Mouse (Mus musculus): ENCODE results near the gene Ctbp2. TPM values are rescaled to one million over a fixed set of nuclear protein-coding genes. Genes with fewer than 3 reads are reported as not detected.

Gene Ctbp2
- polyA plus RNA-seq, 2 experiments, result 7.3 to 8.4 TPM

GRCm38 (mm10) chr7:133123244-133123998 is 733 bp downstream of the Ctbp2 start, which contains the start of gene Fgfr2:
Gene Fgfr2, minus strand, starts transcription at chr7:133123350.
- TF ChIP-seq CTCF (IDR thresholded peaks at IDR 0.05; ENCODE audit: low read depth) (no peak), EP300 (IDR thresholded peaks at IDR 0.05; ENCODE audit: low read depth) (no peak)

GRCm38 (mm10) chr7:133122379-133123243 is 1.5 kb downstream of the Ctbp2 start:
- Histone ChIP-seq H3K9ac (replicated peaks) (peak overlapping the region; percentile 62), H3K27me3 (ENCODE audit: control insufficient read depth, insufficient read depth, low read length) (peaks cover 28% of the 10 kb centered on the region), H3K9me3 (ENCODE audit: control insufficient read depth, low read length) (no peaks in the 10 kb centered on the region), H3K36me3 (replicated peaks; ENCODE audit: control insufficient read depth, insufficient read depth, low read depth) (no peaks in the 10 kb centered on the region), H3K4me3 (ENCODE audit: insufficient read depth in 1 of 2, low read depth in 2 of 2, low read length in 2 of 2) (peak overlapping the region; percentile 57 to 63), H3K4me1 (replicated peaks; ENCODE audit: control insufficient read depth in 2 of 2, insufficient read depth in 2 of 2, low read length in 1 of 2) (peaks cover 0 to 6% of the 10 kb centered on the region in 2 experiments; a peak in 1 of 4 replicates), H3K4me2 (ENCODE audit: low read depth) (peak overlapping the region; percentile 71), H3K27ac (no peak overlapping the region)
- TF ChIP-seq CTCF (IDR thresholded peaks at IDR 0.05; ENCODE audit: low read depth) (no peak), EP300 (IDR thresholded peaks at IDR 0.05; ENCODE audit: low read depth) (no peak)
- DNase-seq (ENCODE audit: low read depth in 3 of 3, low spot score in 3 of 3) (no peak), ATAC-seq (ENCODE audit: insufficient read depth) (no peak)
- WGBS (ENCODE audit: insufficient replicate concordance), result under 1% methylated on average over 73 of the region's 102 CpGs

More at GRCm38 (mm10) chr7:133123244-133123998, 733 bp downstream of the Ctbp2 start, which contains the start of gene Fgfr2:
- Histone ChIP-seq H3K27me3 (ENCODE audit: control insufficient read depth, insufficient read depth, low read length) (peaks cover 28% of the 10 kb centered on the region), H3K27ac (peak within 1 kb of the TSS; percentile 4), H3K36me3 (replicated peaks; ENCODE audit: control insufficient read depth, insufficient read depth, low read depth) (no peaks in the 10 kb centered on the region), H3K9ac (replicated peaks) (peak within 1 kb of the TSS; percentile 62), H3K4me1 (replicated peaks; ENCODE audit: control insufficient read depth in 2 of 2, insufficient read depth in 2 of 2, low read length in 1 of 2) (peaks cover 0 to 4% of the 10 kb centered on the region in 2 experiments; a peak in 1 of 4 replicates), H3K9me3 (ENCODE audit: control insufficient read depth, low read length) (no peaks in the 10 kb centered on the region), H3K4me3 (ENCODE audit: insufficient read depth in 1 of 2, low read depth in 2 of 2, low read length in 2 of 2) (peak within 1 kb of the TSS; percentile 57 to 63), H3K4me2 (ENCODE audit: low read depth) (peak within 1 kb of the TSS; percentile 71)
- ATAC-seq (ENCODE audit: insufficient read depth) (peak; percentile 54), DNase-seq (ENCODE audit: low read depth in 3 of 3, low spot score in 3 of 3) (no peak)
- WGBS (ENCODE audit: insufficient replicate concordance), result under 1% methylated on average over 44 of the region's 53 CpGs

GRCm38 (mm10) chr7:133121661-133122378 is 2.3 kb downstream of the Ctbp2 start:
- Histone ChIP-seq H3K36me3 (replicated peaks; ENCODE audit: control insufficient read depth, insufficient read depth, low read depth) (no peaks in the 10 kb centered on the region), H3K9ac (replicated peaks) (peak overlapping the region; percentile 62), H3K4me1 (replicated peaks; ENCODE audit: control insufficient read depth in 2 of 2, insufficient read depth in 2 of 2, low read length in 1 of 2) (peaks cover 0 to 6% of the 10 kb centered on the region in 2 experiments; a peak in 2 of 4 replicates), H3K4me3 (ENCODE audit: insufficient read depth in 1 of 2, low read depth in 2 of 2, low read length in 2 of 2) (peak overlapping the region; percentile 57 to 63), H3K27me3 (ENCODE audit: control insufficient read depth, insufficient read depth, low read length) (peaks cover 28% of the 10 kb centered on the region), H3K9me3 (ENCODE audit: control insufficient read depth, low read length) (no peaks in the 10 kb centered on the region), H3K27ac (no peak overlapping the region), H3K4me2 (ENCODE audit: low read depth) (peak overlapping the region; percentile 71)
- DNase-seq (ENCODE audit: low read depth in 3 of 3, low spot score in 3 of 3) (no peak), ATAC-seq (ENCODE audit: insufficient read depth) (no peak)
- WGBS (ENCODE audit: insufficient replicate concordance), result 0% methylated on average over 89 of the region's 94 CpGs
- TF ChIP-seq CTCF (IDR thresholded peaks at IDR 0.05; ENCODE audit: low read depth) (no peak), EP300 (IDR thresholded peaks at IDR 0.05; ENCODE audit: low read depth) (no peak)

- Histone ChIP-seq H3K9me3 (ENCODE audit: control insufficient read depth, low read length) (no peaks in the 10 kb centered on the region), H3K4me3 (ENCODE audit: insufficient read depth in 1 of 2, low read depth in 2 of 2, low read length in 2 of 2) (peak overlapping the region; percentile 57 to 63), H3K4me2 (ENCODE audit: low read depth) (peak overlapping the region; percentile 71), H3K36me3 (replicated peaks; ENCODE audit: control insufficient read depth, insufficient read depth, low read depth) (no peaks in the 10 kb centered on the region), H3K9ac (replicated peaks) (peak overlapping the region; percentile 62), H3K27me3 (ENCODE audit: control insufficient read depth, insufficient read depth, low read length) (peaks cover 28% of the 10 kb centered on the region), H3K27ac (no peak overlapping the region), H3K4me1 (replicated peaks; ENCODE audit: control insufficient read depth in 2 of 2, insufficient read depth in 2 of 2, low read length in 1 of 2) (peaks cover 3 to 9% of the 10 kb centered on the region in 2 experiments)
- 5% methylated on average over 14 of the region's 14 CpGs for WGBS (ENCODE audit: insufficient replicate concordance)
- DNase-seq (ENCODE audit: low read depth in 3 of 3, low spot score in 3 of 3) (no peak), ATAC-seq (ENCODE audit: insufficient read depth) (no peak)
- TF ChIP-seq CTCF (IDR thresholded peaks at IDR 0.05; ENCODE audit: low read depth), result no peak
- TF ChIP-seq EP300 (IDR thresholded peaks at IDR 0.05; ENCODE audit: low read depth), result no peak
Measured at GRCm38 (mm10) chr7:133121080-133121607, 3.0 kb downstream of the Ctbp2 start.
